Mouse (Mus musculus): Measurements from ENCODE around the gene Opcml. TPM values are rescaled to one million over a fixed set of nuclear protein-coding genes. Genes with fewer than 3 reads are reported as not detected.

The Opcml gene
- polyA plus RNA-seq, 1 experiment from 2014 or later, result 0.02 TPM

- Histone ChIP-seq H3K9me3 (ENCODE audit: low read length) (no peaks in the 10 kb centered on the region), H3K9ac (replicated peaks) (no peak overlapping the region), H3K27ac (ENCODE audit: low read depth) (no peak overlapping the region), H3K4me3 (ENCODE audit: low read depth, low read length) (no peak overlapping the region), H3K4me2 (ENCODE audit: low read depth, low read length) (no peak overlapping the region), H3K27me3 (ENCODE audit: insufficient read depth, low read length) (no peaks in the 10 kb centered on the region), H3K4me1 (ENCODE audit: insufficient read depth) (no peaks in the 10 kb centered on the region), H3K36me3 (replicated peaks; ENCODE audit: insufficient read depth, low read length) (no peaks in the 10 kb centered on the region)
- DNase-seq (no peak), ATAC-seq (no peak)
- WGBS (ENCODE audit: insufficient replicate concordance), result 78% methylated on average over 2 of the region's 2 CpGs
- TF ChIP-seq CTCF (IDR thresholded peaks at IDR 0.05; ENCODE audit: low read depth) (no peak), EP300 (IDR thresholded peaks at IDR 0.05; ENCODE audit: low read depth) (no peak)
These were observed 924.0 kb downstream of the Opcml start for GRCm38 (mm10) chr9:28714544-28714943.

GRCm38 (mm10) chr9:28720186-28720585 is 929.6 kb downstream of the Opcml start:
- WGBS (ENCODE audit: insufficient replicate concordance), result 69% methylated on average over 2 of the region's 2 CpGs
- TF ChIP-seq CTCF (IDR thresholded peaks at IDR 0.05; ENCODE audit: low read depth) (no peak), EP300 (IDR thresholded peaks at IDR 0.05; ENCODE audit: low read depth) (no peak)

GRCm38 (mm10) chr9:28731811-28732602 is 941.4 kb downstream of the Opcml start:
- Histone ChIP-seq H3K9me3 (ENCODE audit: low read length) (no peaks in the 10 kb centered on the region), H3K27me3 (ENCODE audit: insufficient read depth, low read length) (no peaks in the 10 kb centered on the region), H3K36me3 (replicated peaks; ENCODE audit: insufficient read depth, low read length) (no peaks in the 10 kb centered on the region), H3K27ac (ENCODE audit: low read depth) (no peak overlapping the region), H3K4me3 (ENCODE audit: low read depth, low read length) (no peak overlapping the region), H3K9ac (replicated peaks) (no peak overlapping the region), H3K4me1 (ENCODE audit: insufficient read depth) (no peaks in the 10 kb centered on the region), H3K4me2 (ENCODE audit: low read depth, low read length) (no peak overlapping the region)
- no peak for ATAC-seq
- TF ChIP-seq EP300 (IDR thresholded peaks at IDR 0.05; ENCODE audit: low read depth) (no peak), CTCF (IDR thresholded peaks at IDR 0.05; ENCODE audit: low read depth) (no peak)
- no peak for DNase-seq
- WGBS (ENCODE audit: insufficient replicate concordance), result 69% methylated on average over 10 of the region's 10 CpGs

More at GRCm38 (mm10) chr9:28720186-28720585, 929.6 kb downstream of the Opcml start:
- H3K4me3 ChIP-seq (ENCODE audit: low read depth, low read length), result no peak overlapping the region
- ATAC-seq (no peak), DNase-seq (no peak)
- no peaks in the 10 kb centered on the region for H3K9me3 ChIP-seq (ENCODE audit: low read length)
- no peak overlapping the region for H3K4me2 ChIP-seq (ENCODE audit: low read depth, low read length)
- no peak overlapping the region for H3K27ac ChIP-seq (ENCODE audit: low read depth)
- H3K4me1 ChIP-seq (ENCODE audit: insufficient read depth), result no peaks in the 10 kb centered on the region
- H3K9ac ChIP-seq (replicated peaks), result no peak overlapping the region
- no peaks in the 10 kb centered on the region for H3K36me3 ChIP-seq (replicated peaks; ENCODE audit: insufficient read depth, low read length)
- no peaks in the 10 kb centered on the region for H3K27me3 ChIP-seq (ENCODE audit: insufficient read depth, low read length)

- Histone ChIP-seq H3K4me3 (ENCODE audit: low read depth, low read length) (no peak overlapping the region), H3K4me2 (ENCODE audit: low read depth, low read length) (no peak overlapping the region), H3K27ac (ENCODE audit: low read depth) (no peak overlapping the region), H3K9me3 (ENCODE audit: low read length) (no peaks in the 10 kb centered on the region), H3K9ac (replicated peaks) (no peak overlapping the region), H3K36me3 (replicated peaks; ENCODE audit: insufficient read depth, low read length) (no peaks in the 10 kb centered on the region), H3K4me1 (ENCODE audit: insufficient read depth) (no peaks in the 10 kb centered on the region), H3K27me3 (ENCODE audit: insufficient read depth, low read length) (no peaks in the 10 kb centered on the region)
- TF ChIP-seq EP300 (IDR thresholded peaks at IDR 0.05; ENCODE audit: low read depth) (no peak), CTCF (IDR thresholded peaks at IDR 0.05; ENCODE audit: low read depth) (no peak)
- 81% methylated on average over 2 of the region's 2 CpGs for WGBS (ENCODE audit: insufficient replicate concordance)
- ATAC-seq (no peak), DNase-seq (no peak)
These were observed 947.4 kb downstream of the Opcml start for GRCm38 (mm10) chr9:28737955-28738354.

- Histone ChIP-seq H3K9ac (replicated peaks) (no peak overlapping the region), H3K27me3 (ENCODE audit: insufficient read depth, low read length) (no peaks in the 10 kb centered on the region), H3K4me2 (ENCODE audit: low read depth, low read length) (no peak overlapping the region), H3K36me3 (replicated peaks; ENCODE audit: insufficient read depth, low read length) (no peaks in the 10 kb centered on the region), H3K27ac (ENCODE audit: low read depth) (no peak overlapping the region), H3K4me3 (ENCODE audit: low read depth, low read length) (no peak overlapping the region), H3K9me3 (ENCODE audit: low read length) (no peaks in the 10 kb centered on the region), H3K4me1 (ENCODE audit: insufficient read depth) (no peaks in the 10 kb centered on the region)
- ATAC-seq (no peak), DNase-seq (no peak)
- 65% methylated on average over 1 of the region's 1 CpGs for WGBS (ENCODE audit: insufficient replicate concordance)
- TF ChIP-seq EP300 (IDR thresholded peaks at IDR 0.05; ENCODE audit: low read depth), result no peak
- TF ChIP-seq CTCF (IDR thresholded peaks at IDR 0.05; ENCODE audit: low read depth), result no peak
These were observed 947.9 kb downstream of the Opcml start for GRCm38 (mm10) chr9:28738451-28738860.

GRCm38 (mm10) chr9:28744771-28745170 is 954.2 kb downstream of the Opcml start:
- no peak overlapping the region for H3K27ac ChIP-seq (ENCODE audit: low read depth)
- no peaks in the 10 kb centered on the region for H3K27me3 ChIP-seq (ENCODE audit: insufficient read depth, low read length)
- no peak for ATAC-seq

More at GRCm38 (mm10) chr9:28744771-28745170, 954.2 kb downstream of the Opcml start:
- Histone ChIP-seq H3K4me1 (ENCODE audit: insufficient read depth) (no peaks in the 10 kb centered on the region), H3K9ac (replicated peaks) (no peak overlapping the region), H3K9me3 (ENCODE audit: low read length) (no peaks in the 10 kb centered on the region), H3K4me3 (ENCODE audit: low read depth, low read length) (no peak overlapping the region), H3K4me2 (ENCODE audit: low read depth, low read length) (no peak overlapping the region), H3K36me3 (replicated peaks; ENCODE audit: insufficient read depth, low read length) (no peaks in the 10 kb centered on the region)
- TF ChIP-seq EP300 (IDR thresholded peaks at IDR 0.05; ENCODE audit: low read depth), result no peak
- no peak for TF ChIP-seq CTCF (IDR thresholded peaks at IDR 0.05; ENCODE audit: low read depth)
- DNase-seq, result no peak
- WGBS (ENCODE audit: insufficient replicate concordance), result 62% methylated on average over 3 of the region's 3 CpGs
